Mouse (Mus musculus) bone marrow macrophage, adult 2 months (primary cell): ENCODE data around the gene Vgll4.

ENCODE experiments used
- CTCF ChIP-seq: IDR thresholded peaks from 2 replicates; pipeline ENCODE4 v1.5.1; 2012; ENCODE audit warnings: low read depth, mild to moderate bottlenecking, low read length, moderate library complexity
- POLR2A ChIP-seq: IDR thresholded peaks from 2 replicates; pipeline ENCODE4 v1.6.1; 2012; ENCODE audit warnings: mild to moderate bottlenecking, low read depth, low read length, borderline replicate concordance

- TF ChIP-seq POLR2A (no peak), CTCF (no peak)
Measured at GRCm38 (mm10) chr6:114851688-114852087, 118.1 kb downstream of the Vgll4 start.
